Mouse (Mus musculus) C2C12 (cell line): Measurements from ENCODE around the gene Cdc7.

ENCODE experiments used
- CTCF ChIP-seq: IDR thresholded peaks from one replicate; pipeline ENCODE4 v1.5.1; 2011; ENCODE audit not compliant: control insufficient read depth, insufficient read depth, insufficient read length
- FOSL1 ChIP-seq: IDR thresholded peaks from one replicate; pipeline ENCODE4 v1.8.0; 2011; ENCODE audit warnings: mild to moderate bottlenecking, low read length; ENCODE audit not compliant: poor library complexity, insufficient read depth, severe bottlenecking
- MAX ChIP-seq: IDR thresholded peaks from one replicate; pipeline ENCODE4 v1.6.1; 2011; ENCODE audit warnings: mild to moderate bottlenecking, control low read depth
- MYOG ChIP-seq: IDR thresholded peaks from one replicate; pipeline ENCODE4 v1.6.1; 2011; ENCODE audit not compliant: control insufficient read depth, insufficient read length; ENCODE audit errors: extremely low read depth
- USF1 ChIP-seq: IDR thresholded peaks from one replicate; pipeline ENCODE4 v1.6.1; 2011; ENCODE audit warnings: low read depth, mild to moderate bottlenecking, control low read depth, moderate library complexity

DNA sequence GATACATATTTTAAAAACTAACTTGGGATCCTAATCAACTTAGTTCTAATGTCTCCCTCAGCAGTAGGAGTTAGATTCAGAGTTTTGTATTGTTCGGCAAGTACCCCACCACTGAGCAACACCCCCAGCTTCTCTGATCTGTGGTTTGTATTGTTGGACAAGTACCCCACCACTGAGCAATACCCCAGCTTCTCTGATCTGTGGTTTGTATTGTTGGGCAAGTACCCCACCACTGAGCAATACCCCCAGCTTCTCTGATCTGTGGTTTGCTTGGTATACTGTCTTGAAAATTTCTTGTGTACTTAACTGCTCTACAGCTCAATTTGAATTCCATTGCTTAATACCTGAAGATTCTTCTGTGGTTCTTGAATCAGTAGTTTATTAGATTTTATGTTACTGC lies 3.5 kb downstream of the Cdc7 start:
- TF ChIP-seq FOSL1, result no peak
- TF ChIP-seq CTCF, result no peak
- no peak for TF ChIP-seq USF1
- TF ChIP-seq MAX, result no peak
- no peak for TF ChIP-seq MYOG
